Mouse (Mus musculus) hindbrain, embryonic 15.5 days (tissue): ENCODE results near the gene Foxj2. TPM values are rescaled to one million over a fixed set of nuclear protein-coding genes. Genes with fewer than 3 reads are reported as not detected.

Experiments
- ATAC-seq: fragments of 200-750 bp; cut with Nextera tagmentation; 2 replicates; pipeline ENCODE4 v1.8.0; 2017; ENCODE audit warnings: low read depth, moderate number of reproducible peaks, moderate TSS enrichment; ENCODE audit not compliant: low FRiP score
- H3K27ac ChIP-seq: fragments of 300-500 bp; sonication (generic); replicated peaks from 2 replicates; pipeline ENCODE4 v1.5.1; 2015; ENCODE audit warnings: mild to moderate bottlenecking, inconsistent platforms
- H3K27me3 ChIP-seq: fragments of 300-500 bp; sonication (generic); 2 replicates; pipeline ENCODE4 v1.6.1; 2015; ENCODE audit warnings: control low read depth, inconsistent platforms
- H3K36me3 ChIP-seq: fragments of 300-500 bp; sonication (generic); 2 replicates; pipeline ENCODE4 v1.6.1; 2015; ENCODE audit warnings: control low read depth, inconsistent platforms
- H3K4me1 ChIP-seq: fragments of 300-500 bp; sonication (generic); replicated peaks from 2 replicates; pipeline ENCODE4 v1.6.1; 2015; ENCODE audit warnings: control low read depth, inconsistent platforms
- H3K4me2 ChIP-seq: fragments of 300-500 bp; sonication (generic); 2 replicates; pipeline ENCODE4 v1.6.1; 2015; ENCODE audit warnings: moderate library complexity, mild to moderate bottlenecking, inconsistent platforms
- H3K4me3 ChIP-seq: fragments of 300-500 bp; sonication (generic); 2 replicates; pipeline ENCODE4 v1.5.1; 2015; ENCODE audit warnings: mild to moderate bottlenecking, inconsistent platforms
- H3K9ac ChIP-seq: fragments of 300-500 bp; sonication (generic); 2 replicates; pipeline ENCODE4 v1.6.1; 2015; ENCODE audit warnings: inconsistent platforms
- H3K9me3 ChIP-seq: fragments of 300-500 bp; sonication (generic); 2 replicates; pipeline ENCODE4 v1.6.1; 2016; ENCODE audit warnings: control low read depth, inconsistent platforms
- WGBS: fragments of 180-500 bp; shearing (Covaris S2); methylation state at CpG from one replicate; pipeline ENCODE4 v1.1.7; 2015; 5-methylcytosine and 5-hydroxymethylcytosine counted together
- polyA plus RNA-seq: library from polyadenylated mRNA; unstranded; fragments of >200 nt; fragmentation: Nextera tagmentation; extraction: Ambion mirVana; gene quantifications from 2 replicates; pipeline ENCODE4 v1.2.1, GENCODE M21; 2015

The Foxj2 gene
- polyA plus RNA-seq, 1 experiment from 2014 or later, result 9.0 TPM

- Histone ChIP-seq H3K27ac (no peak overlapping the region), H3K9ac (no peak overlapping the region), H3K4me1 (no peaks in the 10 kb centered on the region), H3K27me3 (no peaks in the 10 kb centered on the region), H3K9me3 (no peaks in the 10 kb centered on the region), H3K36me3 (no peaks in the 10 kb centered on the region), H3K4me3 (no peak overlapping the region), H3K4me2 (no peak overlapping the region)
- 88% methylated on average over 12 of the region's 12 CpGs for WGBS
- no peak for ATAC-seq
These were observed 34.8 kb downstream of the Foxj2 start for GRCm38 (mm10) chr6:122854552-122854951.

- Histone ChIP-seq H3K4me3 (no peak within 1 kb of the TSS), H3K4me1 (no peaks in the 10 kb centered on the region), H3K4me2 (no peak within 1 kb of the TSS), H3K27me3 (no peaks in the 10 kb centered on the region), H3K9ac (no peak within 1 kb of the TSS), H3K9me3 (no peaks in the 10 kb centered on the region), H3K36me3 (no peaks in the 10 kb centered on the region), H3K27ac (no peak within 1 kb of the TSS)
- WGBS, result 85% methylated on average over 7 of the region's 7 CpGs
- no peak for ATAC-seq
These were observed 36.2 kb downstream of the Foxj2 start, which contains the start of gene C3ar1 for GRCm38 (mm10) chr6:122855955-122856354. Gene C3ar1 (minus strand): TSS chr6:122856161.

DNA sequence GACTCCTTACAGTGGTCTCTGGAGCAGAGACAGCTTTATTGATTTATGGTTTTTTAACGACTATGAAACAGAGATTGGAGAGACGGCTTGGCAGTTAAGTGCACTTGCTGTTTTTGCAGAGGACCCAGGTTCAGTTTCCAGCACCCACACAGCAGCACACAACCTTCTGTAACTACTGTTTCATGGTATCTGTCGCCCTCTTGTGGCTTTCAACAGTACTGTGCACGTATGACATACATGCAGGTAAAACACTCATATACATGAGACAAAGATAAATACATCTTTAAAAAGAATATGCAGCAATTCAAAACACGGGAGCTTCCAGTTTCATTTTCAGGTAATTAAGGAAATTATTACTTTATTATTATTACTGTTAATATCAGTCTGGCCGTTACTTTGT is 42.7 kb downstream of the Foxj2 start:
- Histone ChIP-seq H3K9ac (no peak overlapping the region), H3K4me3 (no peak overlapping the region), H3K4me1 (no peaks in the 10 kb centered on the region), H3K27me3 (no peaks in the 10 kb centered on the region), H3K9me3 (no peaks in the 10 kb centered on the region), H3K27ac (no peak overlapping the region), H3K4me2 (no peak overlapping the region), H3K36me3 (no peaks in the 10 kb centered on the region)
- WGBS, result 81% methylated on average over 6 of the region's 6 CpGs
- ATAC-seq, result no peak

DNA sequence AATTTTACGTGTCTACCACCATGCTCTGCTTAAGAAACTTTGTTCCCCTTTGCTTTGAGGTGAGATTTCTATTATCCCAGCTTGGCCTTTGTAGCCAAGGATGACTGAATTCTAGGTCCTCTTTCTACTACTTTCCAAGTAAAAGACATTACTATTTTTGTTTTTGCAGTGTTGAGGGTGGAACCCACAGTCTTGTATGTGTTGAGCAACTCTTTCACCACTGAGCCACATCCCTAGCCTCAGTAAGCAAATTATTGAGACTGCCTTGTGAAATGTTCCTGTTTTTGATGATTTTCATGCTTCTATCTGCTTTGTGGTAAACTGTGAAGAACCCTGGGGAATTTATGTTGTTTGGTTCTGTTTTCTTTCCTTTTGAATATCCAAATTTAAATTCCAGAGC is 43.2 kb downstream of the Foxj2 start:
- ATAC-seq, result no peak
- no peaks in the 10 kb centered on the region for H3K4me1 ChIP-seq
- H3K9me3 ChIP-seq, result no peaks in the 10 kb centered on the region
- WGBS, result 91% methylated on average over 1 of the region's 1 CpGs
- H3K4me2 ChIP-seq, result no peak overlapping the region
- no peak overlapping the region for H3K27ac ChIP-seq
- no peaks in the 10 kb centered on the region for H3K36me3 ChIP-seq
- H3K4me3 ChIP-seq, result no peak overlapping the region
- no peaks in the 10 kb centered on the region for H3K27me3 ChIP-seq
- H3K9ac ChIP-seq, result no peak overlapping the region

- no peak for ATAC-seq
- Histone ChIP-seq H3K4me3 (no peak overlapping the region), H3K4me1 (no peaks in the 10 kb centered on the region), H3K36me3 (no peaks in the 10 kb centered on the region), H3K4me2 (no peak overlapping the region), H3K27me3 (no peaks in the 10 kb centered on the region; the same call in 1 of the 2 replicates), H3K27ac (no peak overlapping the region), H3K9ac (no peak overlapping the region), H3K9me3 (no peaks in the 10 kb centered on the region)
- 73% methylated on average over 4 of the region's 4 CpGs for whole genome bisulfite sequencing
These were observed 48.2 kb downstream of the Foxj2 start for GRCm38 (mm10) chr6:122867914-122868313.

DNA sequence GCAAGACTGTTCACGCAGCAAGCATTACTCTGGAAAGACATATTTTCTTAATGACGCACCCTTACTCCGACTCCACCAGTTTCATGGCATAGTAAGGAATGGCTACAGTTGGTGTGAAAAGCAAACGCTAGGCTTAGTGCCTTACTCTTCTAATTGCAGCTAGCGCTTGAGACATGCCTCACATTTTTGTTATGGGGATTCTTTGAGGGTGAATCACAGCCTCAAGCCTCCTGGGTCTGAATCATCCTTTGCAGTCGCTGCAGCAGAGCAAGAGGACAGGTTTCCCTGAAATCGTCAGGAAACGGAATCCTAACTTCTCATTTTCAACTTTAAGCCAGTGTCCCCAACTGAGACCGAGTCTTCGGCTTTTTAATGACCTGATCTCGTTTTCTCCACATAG is 50.1 kb downstream of the Foxj2 start:
- H3K36me3 ChIP-seq, result no peaks in the 10 kb centered on the region
- no peak for ATAC-seq
- H3K9ac ChIP-seq, result no peak overlapping the region
- H3K9me3 ChIP-seq, result no peaks in the 10 kb centered on the region
- H3K27ac ChIP-seq, result no peak overlapping the region
- H3K4me2 ChIP-seq, result no peak overlapping the region
- H3K4me1 ChIP-seq, result no peaks in the 10 kb centered on the region
- no peak overlapping the region for H3K4me3 ChIP-seq
- H3K27me3 ChIP-seq, result no peaks in the 10 kb centered on the region; the same call in 1 of the 2 replicates
- WGBS, result 84% methylated on average over 11 of the region's 11 CpGs

GRCm38 (mm10) chr6:122872800-122873199 is 53.1 kb downstream of the Foxj2 start:
- no peaks in the 10 kb centered on the region; the same call in 1 of the 2 replicates for H3K27me3 ChIP-seq
- H3K36me3 ChIP-seq, result peaks cover 4% of the 10 kb centered on the region; the same call in 1 of the 2 replicates
- H3K4me3 ChIP-seq, result no peak overlapping the region
- no peak overlapping the region for H3K4me2 ChIP-seq
- 95% methylated on average over 5 of the region's 5 CpGs for WGBS
- no peak overlapping the region for H3K27ac ChIP-seq
- H3K4me1 ChIP-seq, result peaks cover 17% of the 10 kb centered on the region
- H3K9ac ChIP-seq, result no peak overlapping the region
- no peak for ATAC-seq
- H3K9me3 ChIP-seq, result no peaks in the 10 kb centered on the region

DNA sequence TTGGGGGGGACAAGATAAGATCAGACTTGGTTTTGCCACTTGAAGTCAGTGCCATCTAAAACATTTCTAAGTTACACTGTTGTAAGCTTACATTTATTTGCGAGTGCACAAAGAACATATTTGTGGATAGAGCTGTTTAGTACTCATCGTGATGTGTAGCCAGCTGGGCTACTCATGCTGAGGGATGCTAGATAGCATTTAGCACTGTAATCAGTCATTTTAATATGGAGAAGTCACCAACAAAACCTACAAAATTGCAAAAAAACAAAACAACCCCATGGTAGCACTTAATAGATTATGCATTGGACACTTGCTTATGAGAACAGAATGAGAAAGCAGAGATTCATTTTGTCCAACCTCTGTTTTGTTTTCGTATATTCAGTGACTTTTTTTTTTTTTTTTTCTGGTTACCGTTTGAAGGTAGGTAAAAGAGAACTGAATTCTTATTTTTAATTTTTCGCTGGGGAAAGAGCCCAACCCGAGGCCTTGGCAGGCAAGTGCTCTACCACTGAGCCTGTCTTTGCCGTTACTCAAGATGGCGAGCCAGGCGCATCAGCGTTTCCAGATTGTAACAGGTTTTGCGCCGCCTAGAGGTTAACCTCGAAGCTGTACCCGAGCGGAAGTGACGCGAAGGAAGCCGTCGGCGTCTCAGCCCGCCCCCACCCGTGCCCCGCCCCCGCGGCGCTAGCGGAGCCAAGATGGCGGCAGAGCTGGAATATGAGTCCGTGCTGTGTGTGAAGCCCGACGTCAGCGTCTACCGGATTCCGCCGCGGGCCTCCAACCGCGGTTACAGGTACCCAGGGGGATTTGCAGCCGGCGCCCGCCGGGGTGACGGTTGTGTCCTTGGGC is 54.4 kb downstream of the Foxj2 start, which contains the start of gene Necap1:
TSS of gene Necap1 (plus strand) at position 604 of the 849 bp plus-strand sequence.
- Histone ChIP-seq H3K9me3 (no peaks in the 10 kb centered on the region), H3K27me3 (no peaks in the 10 kb centered on the region; the same call in 1 of the 2 replicates), H3K36me3 (peaks cover 10% of the 10 kb centered on the region; the same call in 1 of the 2 replicates), H3K4me3 (peak within 1 kb of the TSS; percentile 98), H3K4me1 (peaks cover 20% of the 10 kb centered on the region), H3K4me2 (peak within 1 kb of the TSS; percentile 59), H3K27ac (peak within 1 kb of the TSS; percentile 95), H3K9ac (peak within 1 kb of the TSS; percentile 95)
- WGBS, result 6% methylated on average over 43 of the region's 43 CpGs
- peak; percentile 98 for ATAC-seq

DNA sequence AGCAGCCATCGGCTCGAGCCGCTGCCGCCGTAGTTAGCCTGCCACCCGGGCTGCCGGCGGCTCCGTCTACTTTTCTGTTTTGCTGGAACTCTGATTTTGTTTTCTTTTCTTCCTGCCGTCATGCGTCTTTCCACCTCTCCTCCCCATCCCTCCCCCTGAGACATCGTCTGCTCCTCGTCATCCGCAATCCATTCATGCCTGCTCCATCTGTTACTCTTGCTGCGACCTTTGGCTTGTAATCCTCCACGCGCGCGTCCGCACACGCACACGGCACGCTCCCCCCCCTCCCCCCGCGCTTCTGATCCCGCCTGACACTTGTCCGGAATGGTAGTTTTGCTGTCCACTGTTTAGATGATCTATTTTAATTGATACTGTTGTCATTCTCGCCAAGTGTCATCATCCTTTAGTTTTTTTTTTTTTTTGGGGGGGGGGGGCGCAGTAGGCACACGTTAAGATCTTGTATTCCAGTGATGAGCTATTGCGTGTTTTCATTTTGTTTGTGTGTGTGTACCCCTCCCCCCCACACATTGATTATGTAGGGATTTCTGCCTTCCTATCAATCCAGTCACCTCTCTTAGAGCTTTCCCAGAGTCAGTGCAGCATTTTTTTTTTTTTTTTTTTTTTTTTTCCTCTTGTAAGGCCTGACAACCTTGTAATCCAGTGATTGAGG is 55.1 kb downstream of the Foxj2 start:
- Histone ChIP-seq H3K4me1 (peaks cover 20% of the 10 kb centered on the region), H3K9me3 (no peaks in the 10 kb centered on the region), H3K27ac (peak overlapping the region; percentile 95), H3K9ac (peak overlapping the region; percentile 95), H3K36me3 (peaks cover 10% of the 10 kb centered on the region; the same call in 1 of the 2 replicates), H3K4me3 (peak overlapping the region; percentile 98), H3K4me2 (peak overlapping the region; percentile 59), H3K27me3 (no peaks in the 10 kb centered on the region)
- under 1% methylated on average over 31 of the region's 31 CpGs for WGBS
- ATAC-seq, result peak; percentile 79

DNA sequence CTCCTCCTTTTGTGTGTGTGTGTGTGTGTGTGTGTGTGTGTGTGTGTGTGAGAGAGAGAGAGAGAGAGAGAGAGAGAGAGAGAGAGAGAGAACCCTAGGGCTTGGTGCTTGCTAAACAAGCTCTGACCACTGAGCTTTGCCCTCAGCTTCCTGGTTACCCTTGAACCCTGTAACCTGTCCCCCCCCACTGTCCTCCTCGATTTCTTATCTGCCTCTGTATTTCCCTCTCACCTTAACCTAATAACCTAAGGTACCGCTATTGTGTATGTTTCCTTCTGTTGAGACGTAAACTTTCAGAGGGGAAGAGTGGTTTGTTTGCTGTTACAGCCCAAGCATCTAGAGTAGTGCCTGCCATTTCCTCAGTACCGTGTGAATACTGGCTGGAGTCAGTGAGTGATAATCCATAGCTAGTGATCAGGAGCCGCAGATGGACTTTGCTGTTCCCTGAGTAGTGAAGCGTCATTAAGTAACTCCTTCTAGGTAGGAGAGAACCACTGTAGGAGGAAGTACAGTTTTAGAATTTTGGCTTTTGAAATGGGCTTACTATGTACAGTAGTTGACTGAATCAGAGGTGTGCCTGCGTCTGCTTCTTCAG is 59.5 kb downstream of the Foxj2 start:
- peaks cover 48% of the 10 kb centered on the region for H3K36me3 ChIP-seq
- H3K27ac ChIP-seq, result no peak overlapping the region
- no peak overlapping the region for H3K4me2 ChIP-seq
- no peaks in the 10 kb centered on the region for H3K27me3 ChIP-seq
- no peak overlapping the region for H3K9ac ChIP-seq
- H3K4me1 ChIP-seq, result peaks cover 20% of the 10 kb centered on the region
- H3K9me3 ChIP-seq, result no peaks in the 10 kb centered on the region
- WGBS, result 95% methylated on average over 7 of the region's 7 CpGs
- ATAC-seq, result no peak
- no peak overlapping the region for H3K4me3 ChIP-seq

- WGBS, result 91% methylated on average over 7 of the region's 7 CpGs
These were observed 60.2 kb downstream of the Foxj2 start for GRCm38 (mm10) chr6:122879781-122880505.

More at GRCm38 (mm10) chr6:122879781-122880505, 60.2 kb downstream of the Foxj2 start:
- H3K4me1 ChIP-seq, result peaks cover 20% of the 10 kb centered on the region
- H3K36me3 ChIP-seq, result peaks cover 55% of the 10 kb centered on the region
- H3K4me2 ChIP-seq, result no peak overlapping the region
- H3K27ac ChIP-seq, result no peak overlapping the region
- no peaks in the 10 kb centered on the region for H3K27me3 ChIP-seq
- no peak overlapping the region for H3K9ac ChIP-seq
- no peak for ATAC-seq
- H3K9me3 ChIP-seq, result no peaks in the 10 kb centered on the region
- no peak overlapping the region for H3K4me3 ChIP-seq
